Mouse (Mus musculus): ENCODE results near the gene Nelfe.

Gene Nelfe

GRCm38 (mm10) chr17:34847192-34847591 lies 3.0 kb upstream of the Nelfe start:
- no peak for DNase-seq (ENCODE audit: low spot score)

DNA sequence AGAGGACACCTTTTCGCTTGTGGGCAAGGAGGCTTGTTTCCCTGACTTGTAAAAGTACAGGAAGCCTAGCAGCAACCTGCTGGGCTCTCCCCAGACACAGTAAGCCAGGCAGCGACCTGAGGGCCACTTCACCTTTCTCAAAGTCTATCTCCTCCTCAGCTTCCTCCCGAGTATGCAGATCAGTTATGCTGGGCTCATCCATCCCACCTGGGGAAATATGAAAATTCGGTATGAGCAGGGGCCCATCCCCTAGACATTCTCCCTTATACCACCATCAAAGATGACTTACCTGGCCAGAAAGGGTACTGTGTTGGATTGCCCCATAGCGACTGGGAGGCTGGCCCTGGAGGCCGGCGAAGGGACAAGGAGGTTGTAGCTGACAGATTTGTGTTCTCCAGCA lies 2.6 kb upstream of the Nelfe start:
- DNase-seq (ENCODE audit: low spot score), result no peak

DNA sequence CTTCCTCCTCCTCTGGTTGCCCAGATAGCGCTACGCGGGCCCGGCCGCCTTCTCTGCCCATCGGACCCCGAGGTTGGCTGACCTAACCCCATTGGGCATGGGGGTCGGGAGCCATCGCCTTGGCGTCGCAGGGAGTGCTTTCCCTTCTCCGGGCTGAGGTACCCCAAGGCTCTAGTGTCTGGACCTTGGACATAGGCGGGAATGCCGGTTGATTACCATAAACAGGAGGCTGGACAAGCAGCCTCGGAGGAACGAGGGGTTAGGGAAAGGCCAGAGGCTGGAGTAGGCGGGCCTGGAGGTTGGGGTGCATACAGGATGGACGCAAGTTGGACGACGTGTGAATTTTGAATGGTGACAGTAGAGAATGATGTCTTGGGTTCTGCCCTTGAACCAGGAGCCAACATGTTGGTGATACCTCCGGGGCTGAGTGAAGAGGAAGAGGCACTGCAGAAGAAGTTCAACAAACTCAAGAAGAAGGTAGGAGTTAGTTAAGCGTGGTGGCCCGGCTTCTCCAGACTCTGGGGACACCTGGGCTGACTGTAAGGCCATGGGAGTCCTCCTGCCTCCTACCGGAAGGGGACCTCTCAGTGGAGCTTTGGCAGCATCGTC lies 430 bp downstream of the Nelfe start:
- no peak for DNase-seq (ENCODE audit: low spot score)

DNA sequence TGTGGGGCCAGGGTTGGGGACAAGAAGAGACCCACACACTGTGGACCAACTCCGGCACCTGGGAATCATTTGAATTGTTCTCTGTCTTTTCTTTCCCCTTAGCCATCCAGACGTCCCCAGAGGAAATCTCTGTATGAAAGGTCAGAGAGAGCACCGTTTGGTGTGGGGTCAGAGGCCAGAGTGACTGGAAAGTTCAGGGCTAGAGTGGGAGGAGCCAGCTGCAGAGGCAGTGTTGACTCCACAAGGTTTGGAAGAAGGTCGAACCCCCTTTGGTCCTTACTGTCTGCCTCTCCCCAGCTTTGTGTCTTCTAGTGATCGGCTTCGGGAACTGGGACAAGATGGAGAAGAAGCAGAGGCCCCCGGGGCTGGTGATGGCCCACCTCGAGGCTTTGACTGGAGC lies 3.3 kb downstream of the Nelfe start:
- no peak for DNase-seq (ENCODE audit: low spot score)

GRCm38 (mm10) chr17:34854761-34855160 lies 4.6 kb downstream of the Nelfe start:
- no peak for DNase-seq (ENCODE audit: low spot score)

DNA sequence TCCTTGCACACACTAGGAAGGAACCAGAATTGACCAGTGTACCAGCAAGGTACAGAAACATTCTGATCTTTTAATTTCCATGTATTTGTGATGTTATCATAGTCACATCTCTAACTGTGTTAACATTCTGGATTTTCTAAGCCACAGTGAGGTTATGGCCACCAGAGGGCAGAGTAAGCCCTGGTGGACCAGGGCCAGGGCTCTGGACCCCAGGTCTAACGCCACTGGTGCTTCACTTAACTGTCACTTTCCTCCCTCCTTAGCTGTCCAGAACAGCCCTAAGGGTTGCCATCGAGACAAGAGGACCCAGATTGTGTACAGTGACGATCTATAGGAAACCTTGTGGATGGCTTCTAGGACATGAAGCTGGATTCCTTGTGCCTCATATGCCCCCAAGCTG lies 5.6 kb downstream of the Nelfe start:
- DNase-seq (ENCODE audit: low spot score), result no peak

- no peak for DNase-seq (ENCODE audit: low spot score)
Observed at GRCm38 (mm10) chr17:34858670-34859069, 8.5 kb downstream of the Nelfe start.

DNA sequence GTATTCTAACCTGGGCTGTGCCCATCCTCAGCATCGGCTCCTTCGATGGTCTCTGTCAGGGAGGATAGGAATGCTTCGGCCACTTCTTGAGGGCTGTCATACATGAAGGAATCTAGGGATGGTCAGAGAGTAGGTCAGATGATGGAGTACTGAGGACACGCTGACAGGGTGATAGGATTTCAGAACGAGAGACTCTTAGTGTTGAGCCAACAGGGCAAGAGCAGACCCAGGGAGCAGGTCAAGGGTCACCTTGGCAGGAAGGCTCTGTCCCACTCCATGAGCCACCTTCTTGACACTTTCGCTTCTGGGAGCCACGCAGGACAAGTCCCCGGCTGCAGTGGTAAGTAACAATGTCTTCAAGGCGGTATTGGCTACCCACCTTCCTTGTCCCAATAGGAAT lies 10.3 kb downstream of the Nelfe start:
- no peak for DNase-seq (ENCODE audit: low spot score)

DNA sequence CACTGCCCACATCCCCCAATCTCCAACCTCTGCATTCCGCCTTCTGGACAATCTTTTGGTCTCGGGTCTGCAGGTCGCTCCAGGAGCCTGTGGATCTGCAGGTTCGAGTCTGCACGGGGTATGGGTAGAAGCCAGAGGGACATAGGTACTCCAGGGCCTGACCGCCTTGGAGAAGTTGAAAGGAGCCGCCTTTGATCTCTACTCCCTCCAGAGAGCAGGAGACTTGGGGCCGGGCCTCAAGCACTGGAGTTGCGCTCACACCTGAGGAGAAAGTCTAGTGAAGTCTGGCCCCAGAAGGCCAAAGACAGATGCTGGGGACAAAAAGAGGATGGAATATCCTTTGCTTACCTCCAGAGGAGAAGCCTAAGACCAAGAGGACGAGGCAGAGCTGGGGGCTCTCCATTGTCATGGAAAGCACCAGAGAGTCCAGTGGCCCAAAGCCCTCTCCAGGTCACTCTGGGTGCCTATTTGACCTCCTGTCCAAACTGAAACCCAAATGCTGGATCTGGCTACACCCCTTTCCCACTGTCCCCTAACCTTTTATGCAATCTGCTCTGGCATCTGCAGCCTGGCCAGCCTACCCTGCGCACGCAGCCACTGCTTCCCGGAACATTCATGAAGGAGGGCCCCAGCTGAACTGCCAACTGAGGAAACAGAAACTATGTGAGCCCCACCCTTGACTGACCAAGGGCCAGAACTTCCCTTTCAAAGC lies 11.7 kb downstream of the Nelfe start:
- no peak for DNase-seq (ENCODE audit: low spot score)

GRCm38 (mm10) chr17:34862416-34863081 lies 12.4 kb downstream of the Nelfe start, which contains the start of gene Cfb:
TSS of gene Cfb (minus strand) at chr17:34862518.
- DNase-seq (ENCODE audit: low spot score), result no peak

- no peak for DNase-seq (ENCODE audit: low spot score)
Observed at GRCm38 (mm10) chr17:34865981-34866380, 15.8 kb downstream of the Nelfe start.

- no peak for DNase-seq (ENCODE audit: low spot score)
Observed at GRCm38 (mm10) chr17:34874321-34874720, 24.1 kb downstream of the Nelfe start.

- no peak for DNase-seq (ENCODE audit: low spot score)
Observed at GRCm38 (mm10) chr17:34879336-34879879, 29.2 kb downstream of the Nelfe start, which contains the start of gene Zbtb12. TSS of gene Zbtb12 (plus strand) at chr17:34879483.

- DNase-seq (ENCODE audit: low spot score), result no peak
Observed at GRCm38 (mm10) chr17:34881166-34881565, 31.0 kb downstream of the Nelfe start.

- no peak for DNase-seq (ENCODE audit: low spot score)
Observed at GRCm38 (mm10) chr17:34881683-34882310, 31.6 kb downstream of the Nelfe start, which contains the start of gene Gm20547. TSS of gene Gm20547 (minus strand) at chr17:34882042.

GRCm38 (mm10) chr17:34883332-34883731 lies 33.1 kb downstream of the Nelfe start:
- DNase-seq (ENCODE audit: low spot score), result no peak

- DNase-seq (ENCODE audit: low spot score), result no peak
Observed at GRCm38 (mm10) chr17:34884704-34885103, 34.5 kb downstream of the Nelfe start.

DNA sequence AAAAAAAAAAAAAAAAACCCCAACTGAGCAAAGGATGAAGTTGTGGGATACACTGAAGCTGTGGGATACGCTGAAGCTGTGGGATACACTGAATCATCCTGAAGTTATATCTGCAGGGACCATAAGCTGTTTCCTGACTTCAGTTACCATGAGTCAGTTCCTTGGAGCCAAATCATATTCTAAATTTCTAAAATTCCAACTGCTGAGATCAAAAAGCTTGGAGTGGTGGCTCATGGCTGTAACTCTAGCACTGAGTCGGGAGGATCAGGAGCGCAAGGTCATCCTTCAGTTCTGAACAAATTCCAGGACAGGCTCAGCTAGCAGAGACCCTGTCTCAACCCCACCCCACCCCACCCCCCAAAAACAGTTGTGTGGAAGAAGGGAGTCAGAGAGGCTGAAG lies 35.4 kb downstream of the Nelfe start:
- no peak for DNase-seq (ENCODE audit: low spot score)

DNA sequence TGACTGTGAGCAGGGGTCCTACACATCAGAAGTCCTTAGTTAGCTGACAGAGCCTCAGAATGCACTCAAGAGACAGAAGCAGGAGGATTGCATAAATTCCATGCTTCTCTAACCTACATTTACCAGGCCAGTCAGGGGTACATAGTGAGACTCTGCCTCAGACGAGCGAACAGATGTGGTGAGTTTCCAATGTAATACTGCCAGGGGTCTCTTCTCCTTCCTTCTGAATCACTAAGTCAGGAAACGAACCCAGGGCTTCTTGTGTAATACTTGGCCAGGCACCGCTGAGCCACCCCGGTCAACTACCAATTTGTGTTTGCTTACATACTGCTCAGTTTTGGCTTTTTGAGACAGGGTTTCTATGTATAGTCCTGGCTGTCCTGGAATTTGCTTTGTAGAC lies 37.8 kb downstream of the Nelfe start:
- no peak for DNase-seq (ENCODE audit: low spot score)

- DNase-seq (ENCODE audit: low spot score), result no peak
Observed at GRCm38 (mm10) chr17:34890074-34890743, 40.0 kb downstream of the Nelfe start.

GRCm38 (mm10) chr17:34891377-34891776 lies 41.2 kb downstream of the Nelfe start:
- no peak for DNase-seq (ENCODE audit: low spot score)
